Mouse (Mus musculus) spleen, adult 10 weeks (tissue): Measurements from ENCODE around the gene Ywhah. TPM values are rescaled to one million over a fixed set of nuclear protein-coding genes. Genes with fewer than 3 reads are reported as not detected.

ENCODE experiments used
- polyA plus RNA-seq: library from polyadenylated mRNA; stranded (reverse); fragments of 350-450 nt; fragmentation: Illumina TruSeq; extraction: RNeasy Lipid Tissue Mini Kit (QIAGEN cat#74804); gene quantifications from one replicate; pipeline ENCODE4 v1.2.3, GENCODE M21; 2015; ENCODE audit warnings: low replicate concordance; ENCODE audit not compliant: insufficient read depth

Gene Ywhah
- polyA plus RNA-seq = 299 TPM

DNA sequence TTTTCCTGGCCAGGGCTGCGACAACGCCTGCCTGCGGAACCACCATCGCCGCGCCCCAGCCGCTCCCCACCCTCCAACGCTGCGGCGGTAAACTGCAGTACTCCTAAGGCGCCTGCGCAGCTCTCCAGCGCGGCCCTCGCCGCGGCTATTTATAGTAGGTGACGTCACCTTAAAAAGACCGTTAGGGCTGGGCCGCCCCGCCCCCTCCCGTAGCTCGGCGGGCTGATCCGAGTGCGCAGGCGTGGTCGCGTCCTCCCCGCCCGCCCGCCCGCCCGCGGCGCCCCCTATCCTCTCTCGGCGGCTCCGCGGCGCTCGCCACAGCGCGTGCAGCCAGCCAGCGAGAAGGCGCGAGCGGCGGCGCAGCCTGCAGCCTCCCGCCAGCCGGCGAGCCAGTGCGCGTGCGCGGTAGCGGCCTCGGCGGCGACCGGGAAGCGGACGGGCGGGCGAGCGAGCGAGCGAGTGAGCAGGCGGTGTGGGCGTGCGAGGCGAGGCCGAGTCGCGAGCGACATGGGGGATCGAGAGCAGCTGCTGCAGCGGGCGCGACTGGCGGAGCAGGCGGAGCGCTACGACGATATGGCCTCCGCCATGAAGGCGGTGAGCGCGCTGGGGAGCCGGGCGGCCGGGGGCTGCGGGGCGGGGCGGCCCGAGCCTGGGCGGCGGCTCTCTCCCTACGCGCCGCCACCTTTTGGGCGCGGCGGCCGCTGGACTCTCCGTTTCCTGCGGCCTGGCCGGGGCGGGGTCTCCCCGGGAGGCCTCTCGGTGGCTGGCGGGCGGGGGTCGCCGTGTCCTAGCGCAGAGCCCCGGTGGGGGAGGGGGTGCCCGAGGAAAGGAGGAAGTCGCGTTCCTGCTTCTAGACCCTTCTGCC lies at the start of gene Ywhah:
Gene Ywhah, plus strand, starts transcription at position 256 of the 865 bp plus-strand sequence.

Other genes with a start within 250 kb of the Ywhah start
- gene Pisd, start 233.2 kb upstream of the Ywhah start, polyA plus RNA-seq = 26.2 TPM
- not detected for gene Gm20671, start 191.7 kb upstream of the Ywhah start, polyA plus RNA-seq
- gene Prr14l, start 164.6 kb upstream of the Ywhah start, polyA plus RNA-seq = 33.1 TPM
- 43.6 TPM for gene Depdc5, start 155.1 kb upstream of the Ywhah start, polyA plus RNA-seq
- not detected for gene Slc5a1, start 85.4 kb downstream of the Ywhah start, polyA plus RNA-seq
- 4.8 TPM for gene Spon2, start 199.6 kb downstream of the Ywhah start, polyA plus RNA-seq